Mouse (Mus musculus) adrenal gland, adult 2 months (tissue): ENCODE results near the gene Otud7b. TPM values are rescaled to one million over a fixed set of nuclear protein-coding genes. Genes with fewer than 3 reads are reported as not detected.
"Not testable (repeated sequence)": the region's sequence is repeated elsewhere in the genome, so short reads cannot be mapped to it uniquely, and the experiment has no call there.

ENCODE experiments used
- DNase-seq: peaks from one replicate; pipeline ENCODE4 v3.0.0; 2021
- polyA plus RNA-seq: library from polyadenylated mRNA; depleted of rRNA; stranded (reverse); fragments of >200 nt; gene quantifications from 2 replicates; pipeline ENCODE4 v1.2.3, GENCODE M21; 2012
- total RNA-seq, 2 experiments: library from RNA; stranded (reverse); gene quantifications; 2 replicates each; pipeline ENCODE4 v1.2.3; 2021

Otud7b gene
- total and polyA plus RNA-seq, 3 experiments, result 19.7 to 38.2 (median 25.0) TPM

GRCm38 (mm10) chr3:96147950-96148349, 43.6 kb downstream of the Otud7b start:
- peak; percentile 58 for DNase-seq

- DNase-seq, result no peak
These were observed 47.5 kb downstream of the Otud7b start for GRCm38 (mm10) chr3:96151836-96152235.

GRCm38 (mm10) chr3:96152611-96153010, 48.3 kb downstream of the Otud7b start:
- no peak for DNase-seq

GRCm38 (mm10) chr3:96155501-96155900, 51.2 kb downstream of the Otud7b start:
- DNase-seq, result no peak

- DNase-seq, result no peak
These were observed 55.5 kb downstream of the Otud7b start for GRCm38 (mm10) chr3:96159820-96160219.

GRCm38 (mm10) chr3:96160222-96160802, 56.0 kb downstream of the Otud7b start:
- peak; percentile 91 for DNase-seq

- DNase-seq, result peak; percentile 89
These were observed 56.6 kb downstream of the Otud7b start for GRCm38 (mm10) chr3:96160803-96161516.

- DNase-seq, result peak; percentile 62
These were observed 57.8 kb downstream of the Otud7b start, which contains the start of gene Mtmr11 for GRCm38 (mm10) chr3:96161869-96162840. TSS of gene Mtmr11 (plus strand) at chr3:96162004.

- no peak for DNase-seq
These were observed 58.7 kb downstream of the Otud7b start for GRCm38 (mm10) chr3:96163040-96163439.

- no peak for DNase-seq
These were observed 64.3 kb downstream of the Otud7b start for GRCm38 (mm10) chr3:96168466-96169158.

GRCm38 (mm10) chr3:96170276-96170675, 65.9 kb downstream of the Otud7b start:
- DNase-seq, result peak; percentile 73

- peak; percentile 38 for DNase-seq
These were observed 66.7 kb downstream of the Otud7b start for GRCm38 (mm10) chr3:96170976-96171545.

- DNase-seq, result no peak
These were observed 67.4 kb downstream of the Otud7b start for GRCm38 (mm10) chr3:96171583-96172196.

- peak; percentile 92 for DNase-seq
These were observed 68.2 kb downstream of the Otud7b start, which contains the start of gene Sf3b4 for GRCm38 (mm10) chr3:96172197-96173178. TSS of gene Sf3b4 (plus strand) at chr3:96172332.

- DNase-seq, result no peak
These were observed 68.9 kb downstream of the Otud7b start for GRCm38 (mm10) chr3:96173185-96173584.

- not testable (repeated sequence) for DNase-seq
These were observed 69.7 kb downstream of the Otud7b start for GRCm38 (mm10) chr3:96174042-96174441.

- DNase-seq, result no peak
These were observed 70.9 kb downstream of the Otud7b start for GRCm38 (mm10) chr3:96175251-96175650.

- no peak for DNase-seq
These were observed 74.1 kb downstream of the Otud7b start for GRCm38 (mm10) chr3:96178427-96178826.

- no peak for DNase-seq
These were observed 74.6 kb downstream of the Otud7b start for GRCm38 (mm10) chr3:96178902-96179301.

GRCm38 (mm10) chr3:96179531-96179930, 75.2 kb downstream of the Otud7b start:
- peak; percentile 66 for DNase-seq
